Mouse (Mus musculus) embryonic fibroblast, embryonic 13.5 days (primary cell): ENCODE results near the gene Rnf13. TPM values are rescaled to one million over a fixed set of nuclear protein-coding genes. Genes with fewer than 3 reads are reported as not detected.
A peak's percentile ranks its signal among the peaks of the same experiment; 100 is the strongest.
"Not testable (repeated sequence)": the region's sequence is repeated elsewhere in the genome, so short reads cannot be mapped to it uniquely, and the experiment has no call there.

ENCODE experiments used
- H3K27ac ChIP-seq: 2 replicates; pipeline ENCODE4 v1.5.1; 2012; ENCODE audit warnings: low read length, control low read depth, inconsistent platforms; ENCODE audit not compliant: insufficient read depth
- H3K4me1 ChIP-seq: 2 replicates; pipeline ENCODE4 v1.6.1; 2011; ENCODE audit warnings: low read length; ENCODE audit not compliant: control insufficient read depth, insufficient read depth
- H3K4me3 ChIP-seq: 2 replicates; pipeline ENCODE4 v1.5.1; 2011; ENCODE audit warnings: mild to moderate bottlenecking, control low read depth, low read length; ENCODE audit not compliant: insufficient read depth
- CTCF ChIP-seq: IDR thresholded peaks from 2 replicates; pipeline ENCODE4 v1.5.1; 2011; ENCODE audit warnings: mild to moderate bottlenecking, control low read depth, low read length, moderate library complexity, borderline replicate concordance; ENCODE audit not compliant: insufficient read depth
- POLR2A ChIP-seq: IDR thresholded peaks from 2 replicates; pipeline ENCODE4 v1.6.1; 2011; ENCODE audit warnings: low read depth, mild to moderate bottlenecking, control low read depth, low read length, moderate library complexity
- polyA plus RNA-seq: library from polyadenylated mRNA; stranded (reverse); fragments of >200 nt; gene quantifications from 2 replicates; pipeline ENCODE4 v1.2.4, GENCODE M21; 2011; ENCODE audit warnings: low read depth; ENCODE audit not compliant: missing spikeins, insufficient read length

The Rnf13 gene
- polyA plus RNA-seq, 1 experiment: 61.8 TPM

DNA sequence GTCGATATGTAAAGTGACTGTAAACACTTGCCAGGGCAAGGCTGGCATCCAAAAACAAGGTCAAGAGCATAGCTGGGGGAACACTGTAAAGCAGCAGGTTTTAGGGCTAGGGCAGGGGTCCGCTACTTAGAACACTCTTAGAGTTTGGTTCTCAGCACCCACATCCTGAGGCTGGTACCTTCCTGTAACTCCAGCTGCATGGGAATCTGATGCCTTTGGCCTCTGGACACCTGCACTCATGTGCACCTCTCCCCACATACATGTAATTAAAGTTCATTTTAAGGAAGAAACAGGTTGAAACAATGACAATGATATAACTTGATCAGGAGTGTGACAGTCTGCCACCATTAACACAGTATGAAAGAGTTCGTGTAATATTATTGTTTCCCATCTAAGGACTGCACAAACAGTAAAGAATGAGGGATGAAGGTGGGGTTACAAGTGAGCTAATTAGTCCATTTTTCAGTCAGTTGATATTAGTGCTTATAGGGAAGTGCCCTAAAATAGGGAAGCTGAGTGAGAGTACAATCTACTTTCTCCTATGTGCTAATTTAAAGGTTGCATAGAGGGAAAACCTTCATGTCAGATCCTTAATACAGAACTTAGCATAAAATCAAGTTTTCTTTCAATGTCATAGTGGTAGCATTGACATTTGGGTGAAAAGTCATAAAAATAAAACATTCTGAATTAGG lies 12.9 kb downstream of the Rnf13 start:
- no peak overlapping the region for H3K4me3 ChIP-seq
- no peaks in the 10 kb centered on the region for H3K4me1 ChIP-seq
- H3K27ac ChIP-seq: no peak overlapping the region
- no peak for TF ChIP-seq CTCF
- TF ChIP-seq POLR2A: no peak

- no peak overlapping the region for H3K4me3 ChIP-seq
- peak overlapping the region; percentile 64 for H3K27ac ChIP-seq
- TF ChIP-seq CTCF: no peak
- no peak for TF ChIP-seq POLR2A
Measured at GRCm38 (mm10) chr3:57776915-57777314, 41.1 kb downstream of the Rnf13 start.

GRCm38 (mm10) chr3:57788472-57788871 lies 52.6 kb downstream of the Rnf13 start:
- TF ChIP-seq POLR2A (no peak), CTCF (no peak)
- no peaks in the 10 kb centered on the region for H3K4me1 ChIP-seq
- no peak overlapping the region for H3K4me3 ChIP-seq
- no peak overlapping the region for H3K27ac ChIP-seq

More at GRCm38 (mm10) chr3:57776915-57777314, 41.1 kb downstream of the Rnf13 start:
- H3K4me1 ChIP-seq: peaks cover 3% of the 10 kb centered on the region; the same call in 1 of the 2 replicates

GRCm38 (mm10) chr3:57789005-57789962 lies 53.4 kb downstream of the Rnf13 start:
- H3K4me3 ChIP-seq: no peak overlapping the region
- no peaks in the 10 kb centered on the region for H3K4me1 ChIP-seq
- H3K27ac ChIP-seq: no peak overlapping the region
- TF ChIP-seq CTCF (no peak), POLR2A (no peak)

- no peaks in the 10 kb centered on the region for H3K4me1 ChIP-seq
- H3K27ac ChIP-seq: no peak overlapping the region
- no peak overlapping the region for H3K4me3 ChIP-seq
- TF ChIP-seq POLR2A (no peak), CTCF (no peak)
Measured at GRCm38 (mm10) chr3:57791104-57791503, 55.2 kb downstream of the Rnf13 start.

- H3K4me1 ChIP-seq, H3K27ac ChIP-seq, H3K4me3 ChIP-seq: not testable (repeated sequence)
Measured at GRCm38 (mm10) chr3:57795071-57795470, 59.2 kb downstream of the Rnf13 start.

- Histone ChIP-seq H3K4me3 (no peak overlapping the region), H3K27ac (no peak overlapping the region), H3K4me1 (no peaks in the 10 kb centered on the region)
- TF ChIP-seq CTCF (no peak), POLR2A (no peak)
Measured at GRCm38 (mm10) chr3:57815447-57815846, 79.6 kb downstream of the Rnf13 start.

DNA sequence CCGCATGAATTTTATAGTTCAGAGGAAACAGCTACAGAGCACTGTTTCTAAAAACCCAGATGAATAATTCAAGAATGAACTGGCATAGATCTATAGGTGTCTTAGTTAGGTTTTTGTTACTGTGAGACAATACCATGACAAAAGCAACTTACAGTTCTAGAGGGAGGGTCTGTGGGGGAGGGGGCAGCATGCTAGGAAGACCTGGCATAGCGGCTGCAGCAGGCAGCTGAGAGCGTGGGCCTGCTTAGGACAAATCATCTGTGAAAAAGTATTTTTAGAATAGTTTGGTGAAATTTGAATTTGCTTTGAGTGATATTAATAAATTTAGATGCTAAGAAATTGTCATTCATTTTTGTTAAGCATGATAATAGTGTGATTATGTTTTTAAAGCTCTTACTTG lies 90.0 kb downstream of the Rnf13 start:
- no peak overlapping the region for H3K27ac ChIP-seq
- no peak overlapping the region for H3K4me3 ChIP-seq
- TF ChIP-seq POLR2A: no peak
- no peak for TF ChIP-seq CTCF
- H3K4me1 ChIP-seq: no peaks in the 10 kb centered on the region

DNA sequence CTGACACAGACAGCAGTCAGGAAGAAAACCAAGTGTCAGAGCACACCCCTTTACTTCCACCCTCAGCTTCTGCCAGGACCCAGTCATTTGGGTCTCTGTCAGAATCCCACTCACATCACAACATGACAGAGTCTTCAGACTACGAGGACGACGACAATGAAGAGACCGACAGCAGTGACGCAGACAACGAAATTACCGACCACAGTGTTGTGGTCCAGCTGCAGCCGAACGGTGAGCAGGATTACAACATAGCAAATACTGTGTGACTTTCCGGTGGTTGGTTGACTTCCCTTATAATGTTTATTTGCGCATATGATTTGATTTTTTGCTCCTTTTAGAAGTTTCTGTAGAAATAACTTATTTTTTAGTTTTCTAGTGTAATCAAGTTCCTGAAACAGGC lies 97.7 kb downstream of the Rnf13 start:
- H3K4me1 ChIP-seq: no peaks in the 10 kb centered on the region
- no peak overlapping the region for H3K27ac ChIP-seq
- TF ChIP-seq CTCF (no peak), POLR2A (no peak)
- H3K4me3 ChIP-seq: no peak overlapping the region

GRCm38 (mm10) chr3:57836911-57837310 lies 101.0 kb downstream of the Rnf13 start:
- Histone ChIP-seq H3K27ac (no peak overlapping the region), H3K4me1 (no peaks in the 10 kb centered on the region), H3K4me3 (no peak overlapping the region)
- TF ChIP-seq POLR2A (no peak), CTCF (no peak)
